Mouse (Mus musculus): ENCODE measurements around the gene Gm6871.
"Not testable (repeated sequence)": the region's sequence is repeated elsewhere in the genome, so short reads cannot be mapped to it uniquely, and the experiment has no call there.

The Gm6871 gene

DNA sequence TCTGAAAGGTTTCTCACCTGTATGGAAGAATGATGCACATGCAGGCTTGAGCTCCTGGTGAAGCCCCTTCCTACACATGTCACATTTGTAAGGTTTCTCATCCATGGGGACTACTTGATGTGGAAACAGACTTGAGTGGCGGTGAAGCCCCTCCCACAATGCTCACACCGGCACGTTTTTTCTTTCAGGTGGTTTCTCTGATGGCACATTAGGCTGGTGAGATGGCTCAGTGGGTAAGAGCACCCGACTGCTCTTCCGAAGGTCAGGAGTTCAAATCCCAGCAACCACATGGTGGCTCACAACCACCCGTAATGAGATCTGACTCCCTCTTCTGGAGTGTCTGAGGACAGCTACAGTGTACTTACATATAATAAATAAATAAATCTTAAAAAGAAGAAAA, at the start of gene Gm6871:
Gene Gm6871, minus strand, starts transcription at position 101 of the 400 bp plus-strand sequence.
- in situ Hi-C loops (cut with MseI, MboI), result not testable (repeated sequence)

DNA sequence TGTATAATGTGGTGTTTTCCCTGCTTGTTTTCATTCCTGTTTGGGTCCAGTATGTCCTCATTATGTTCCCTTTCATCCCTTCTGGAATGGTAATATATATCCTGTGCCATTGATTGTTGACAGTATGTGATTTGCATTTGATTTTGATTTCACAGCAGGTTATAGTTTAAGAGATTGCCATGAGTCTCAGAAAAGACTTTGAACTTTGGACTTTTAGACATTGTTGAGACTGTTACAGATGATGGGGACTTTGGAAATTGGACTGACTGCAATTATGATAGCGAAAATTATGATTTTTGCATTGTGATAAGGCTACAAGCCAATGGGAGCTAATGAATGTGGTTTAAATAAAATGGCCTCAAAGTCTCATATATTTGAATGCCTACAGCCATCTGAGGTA, 42.8 kb upstream of the Gm6871 start:
- in situ Hi-C loops (cut with MseI, MboI), result not testable (repeated sequence)

DNA sequence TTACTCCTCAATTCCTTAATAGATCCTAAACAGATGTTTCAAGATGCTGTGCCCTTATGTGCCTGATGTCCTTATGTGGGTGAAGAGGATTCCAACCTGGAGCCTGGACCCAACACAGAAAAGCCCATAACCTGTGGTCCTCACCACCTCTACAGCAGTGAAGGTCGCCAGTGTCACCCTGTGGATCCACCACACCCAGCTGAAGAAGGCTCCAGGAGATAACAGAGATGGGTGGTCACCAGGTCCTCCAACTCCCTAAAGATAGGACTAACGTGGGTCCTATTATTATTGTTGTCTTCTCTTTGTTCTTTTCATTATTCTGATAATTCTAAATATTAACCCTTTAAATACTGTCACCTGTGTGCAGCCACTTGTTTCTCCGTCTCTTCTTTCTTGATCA, 38.2 kb upstream of the Gm6871 start:
- in situ Hi-C loops (cut with MseI, MboI), result no loop called here

DNA sequence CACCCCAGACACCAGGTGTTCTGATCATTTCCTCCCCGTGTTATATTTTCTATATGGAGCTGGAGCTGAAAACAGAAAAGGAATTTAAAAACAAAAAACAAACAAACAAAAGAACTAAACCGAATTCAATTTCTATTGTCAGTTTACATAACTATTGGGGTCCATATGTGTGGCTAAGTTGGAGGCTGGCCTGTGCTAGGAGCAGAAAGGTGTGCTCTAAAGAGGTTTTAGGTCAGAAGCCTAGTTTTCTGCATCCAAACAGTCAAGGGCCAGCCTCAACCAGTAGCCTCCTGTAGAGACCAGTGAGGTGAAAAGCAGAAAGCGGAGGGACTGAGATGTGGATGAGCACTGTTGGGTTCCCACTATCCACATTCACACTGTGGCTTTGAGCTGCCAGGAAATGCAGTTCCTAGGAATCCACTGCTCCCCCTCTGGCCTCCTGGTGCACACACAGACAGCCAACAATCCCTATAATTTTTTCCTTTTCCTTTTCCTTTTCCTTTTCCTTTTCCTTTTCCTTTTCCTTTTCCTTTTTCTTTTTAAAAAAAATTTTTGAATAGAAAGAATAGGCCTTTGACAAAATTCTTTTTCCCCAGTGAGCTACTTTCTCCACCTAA, 26.6 kb upstream of the Gm6871 start:
- in situ Hi-C loops (cut with MseI, MboI), result loop anchor here in 1 of 2 experiments (5.0 kb wide), 1 partner anchor 902 kb away; no protein-coding TSS in a partner anchor

DNA sequence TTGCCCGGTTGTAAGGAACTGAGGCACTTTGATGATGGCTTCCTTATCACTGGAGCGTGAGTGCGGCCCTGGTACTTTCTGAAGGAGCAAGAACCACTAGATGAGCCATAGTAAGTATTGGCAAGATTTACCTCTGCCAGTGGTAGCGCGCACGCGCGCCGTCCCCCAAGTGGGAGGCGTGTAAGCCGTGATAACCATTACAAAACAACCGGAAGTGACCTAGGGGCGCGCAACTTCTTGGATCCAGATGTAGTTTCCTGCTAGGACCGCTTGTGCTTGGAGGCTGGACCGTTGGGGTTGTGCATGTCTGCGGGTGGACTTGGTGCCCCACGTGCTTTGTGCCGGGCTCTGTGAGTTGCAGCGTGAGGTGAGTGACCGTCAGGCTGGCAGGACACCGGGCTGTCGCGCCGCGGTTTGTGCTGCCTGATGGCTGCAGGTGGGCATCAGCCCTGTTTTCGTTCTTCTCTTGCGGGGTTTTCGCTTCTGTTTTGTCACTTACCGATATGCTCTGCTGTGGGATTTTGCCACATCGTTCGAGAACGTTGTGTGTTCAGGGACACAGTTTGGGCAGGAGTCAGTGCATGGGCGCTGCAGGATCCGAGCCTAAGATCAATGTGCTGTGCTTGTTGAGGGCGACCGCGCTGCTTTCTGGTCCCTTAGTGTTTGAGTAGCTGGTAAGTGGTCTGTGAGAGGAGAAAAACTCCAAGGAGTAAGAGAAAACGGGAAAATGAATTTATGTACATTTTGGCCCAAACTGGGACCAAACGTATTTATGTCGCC, 25.8 kb upstream of the Gm6871 start, which contains the start of gene 2610021A01Rik:
Gene 2610021A01Rik, plus strand, starts transcription at position 197 of the 780 bp plus-strand sequence.
- in situ Hi-C loops (cut with MseI, MboI), result no loop called here

DNA sequence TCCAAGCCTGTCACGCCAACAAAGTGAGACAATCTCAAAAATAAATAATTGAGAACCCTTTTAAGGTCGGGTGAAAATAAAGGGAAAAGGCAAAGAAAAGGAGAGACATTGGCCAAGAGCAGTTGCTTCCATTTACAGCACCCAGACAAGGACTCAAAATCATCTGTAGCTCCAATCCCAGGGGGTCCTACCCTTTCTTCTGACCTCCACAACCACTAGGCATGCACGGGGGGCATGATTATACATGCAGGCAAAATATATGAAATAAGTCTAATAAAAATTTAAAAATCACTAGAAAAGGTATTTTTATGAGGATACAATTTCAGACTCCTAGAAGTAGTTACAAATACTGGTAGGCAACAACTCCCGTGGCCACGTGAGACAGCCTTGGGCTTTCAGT, 25.2 kb upstream of the Gm6871 start:
- in situ Hi-C loops (cut with MseI, MboI), result no loop called here

DNA sequence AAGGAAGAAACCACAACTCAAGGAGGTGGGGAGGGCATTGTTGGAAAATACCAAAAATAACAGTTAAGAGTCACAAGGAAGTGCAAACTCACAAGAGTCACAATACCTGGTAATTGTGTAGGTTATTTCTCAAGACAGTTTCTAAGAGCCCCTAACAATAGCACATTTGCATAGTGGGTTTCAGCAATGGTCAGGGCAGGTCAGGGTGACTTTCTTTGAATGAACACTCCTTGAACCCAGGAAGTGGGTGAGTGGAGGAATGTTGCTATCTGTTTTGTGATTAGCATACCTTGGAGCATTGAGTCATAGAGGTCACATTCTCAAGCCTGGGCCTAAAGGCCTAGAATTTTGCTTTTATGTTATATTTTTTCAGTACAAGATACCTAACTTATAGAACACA, 14.4 kb upstream of the Gm6871 start:
- in situ Hi-C loops (cut with MseI, MboI), result not testable (repeated sequence)

DNA sequence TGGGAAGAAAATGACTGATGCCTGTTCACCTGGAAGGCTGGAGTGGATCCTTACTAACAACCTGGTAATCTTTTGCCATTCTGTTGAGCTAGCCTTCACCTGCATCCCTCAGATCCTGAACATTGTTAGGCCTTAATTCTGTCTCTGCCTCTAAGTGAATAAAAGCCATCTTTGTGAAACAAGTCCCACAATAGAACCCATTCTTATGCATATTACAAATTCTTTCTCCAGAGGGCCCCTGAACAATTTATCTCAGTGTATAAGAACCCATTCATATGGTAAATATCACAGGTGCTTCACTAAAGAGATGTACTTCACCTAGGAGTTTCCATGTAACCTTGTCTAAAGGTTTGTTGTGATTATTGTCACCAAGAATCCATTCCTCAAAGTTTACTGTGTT, 8.6 kb upstream of the Gm6871 start:
- in situ Hi-C loops (cut with MseI, MboI), result no loop called here

DNA sequence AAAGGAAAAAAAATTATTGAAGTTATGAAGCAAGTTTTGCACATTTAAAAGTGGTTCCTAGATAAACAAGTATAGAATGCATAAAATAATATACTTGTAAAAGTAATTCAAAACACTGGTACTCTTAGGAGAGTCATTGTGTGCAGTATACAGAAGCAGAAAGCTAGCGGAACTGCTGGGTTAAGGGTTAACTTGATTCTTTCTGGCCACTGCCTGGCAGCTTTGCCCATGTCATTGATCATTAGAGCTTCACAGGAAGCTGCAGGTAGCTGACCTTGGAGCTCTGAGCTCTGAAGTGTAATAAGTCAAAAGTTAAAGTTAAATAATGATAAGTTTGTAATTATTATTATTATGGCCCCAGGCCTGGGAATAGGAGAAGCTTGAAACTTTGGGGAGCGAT, 4.5 kb upstream of the Gm6871 start:
- in situ Hi-C loops (cut with MseI, MboI), result no loop called here

DNA sequence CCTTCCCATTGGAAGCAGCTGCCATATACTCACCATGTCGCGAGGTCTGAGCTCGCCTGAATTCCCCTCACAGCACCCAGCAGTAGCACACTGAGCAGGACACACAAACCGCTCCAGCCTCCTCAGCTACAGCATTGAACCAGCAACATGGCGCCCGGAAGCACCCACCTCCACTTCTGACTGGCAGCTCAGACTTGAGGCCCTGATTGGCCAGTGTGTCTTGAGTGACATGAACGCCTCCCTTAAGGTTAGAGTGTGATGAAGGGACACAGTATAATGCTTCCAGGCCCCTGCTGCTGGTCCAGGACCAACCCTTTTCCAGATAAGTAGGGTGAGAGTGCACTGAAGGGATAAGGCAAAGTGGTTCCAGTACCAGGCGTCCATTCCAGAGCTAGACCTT, 12.8 kb downstream of the Gm6871 start:
- in situ Hi-C loops (cut with MseI, MboI), result no loop called here

DNA sequence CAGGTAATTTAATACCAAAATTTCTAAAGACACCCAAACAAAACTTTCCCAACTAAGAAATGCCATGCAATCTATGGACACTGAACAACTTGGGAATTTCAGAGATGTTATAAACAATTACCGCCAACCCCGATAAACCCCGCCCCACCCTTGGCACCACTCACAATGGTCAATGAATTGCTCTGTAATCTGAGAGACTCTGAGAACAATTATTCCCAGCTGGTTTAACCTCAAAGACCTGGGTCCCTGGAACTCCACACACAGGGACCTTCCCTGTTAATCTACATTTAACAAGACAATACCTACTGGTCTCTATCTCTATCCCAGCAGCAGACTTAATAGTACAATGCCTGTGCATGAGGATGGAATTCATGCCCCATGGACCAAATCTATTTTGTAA, 60.8 kb downstream of the Gm6871 start:
- in situ Hi-C loops (cut with MseI, MboI), result no loop called here

DNA sequence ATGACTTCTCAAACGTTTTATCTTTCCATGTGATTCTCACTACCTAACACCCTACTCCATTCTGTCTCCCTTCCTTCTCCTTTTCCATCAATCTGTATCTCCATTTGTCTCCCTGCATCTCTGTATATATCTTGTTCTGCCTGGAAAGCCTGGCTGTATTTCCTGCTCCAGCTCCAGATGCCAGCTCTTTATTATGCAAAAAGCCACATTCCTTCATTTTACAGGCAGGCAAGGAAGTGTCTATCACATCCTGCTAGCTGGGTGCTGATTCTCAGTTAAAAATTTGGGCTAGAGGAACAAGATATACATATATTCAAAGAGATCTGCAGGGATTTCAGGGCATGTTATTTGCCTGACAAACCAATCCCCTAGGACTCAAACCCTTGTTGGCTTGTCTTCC, 61.3 kb downstream of the Gm6871 start:
- in situ Hi-C loops (cut with MseI, MboI), result no loop called here

DNA sequence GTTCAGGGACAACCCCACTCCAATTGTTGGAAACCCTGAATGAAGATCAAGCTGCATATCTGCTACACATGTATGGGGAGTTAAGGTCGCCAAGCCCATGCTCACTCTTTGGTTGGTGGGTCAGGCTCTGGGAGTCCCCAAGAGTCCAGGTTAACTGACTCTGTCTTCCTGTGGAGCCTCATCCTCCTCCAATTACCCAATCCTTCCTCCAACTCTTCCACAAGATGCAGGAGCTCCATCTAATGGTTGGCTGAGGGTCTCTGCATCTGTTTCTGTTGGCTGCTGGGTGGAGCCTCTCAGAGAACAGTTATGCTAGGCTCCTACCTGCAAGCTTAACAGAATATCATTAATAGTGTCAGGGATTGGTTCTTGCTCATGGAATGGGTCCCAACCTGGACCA, 71.1 kb downstream of the Gm6871 start:
- in situ Hi-C loops (cut with MseI, MboI), result no loop called here

DNA sequence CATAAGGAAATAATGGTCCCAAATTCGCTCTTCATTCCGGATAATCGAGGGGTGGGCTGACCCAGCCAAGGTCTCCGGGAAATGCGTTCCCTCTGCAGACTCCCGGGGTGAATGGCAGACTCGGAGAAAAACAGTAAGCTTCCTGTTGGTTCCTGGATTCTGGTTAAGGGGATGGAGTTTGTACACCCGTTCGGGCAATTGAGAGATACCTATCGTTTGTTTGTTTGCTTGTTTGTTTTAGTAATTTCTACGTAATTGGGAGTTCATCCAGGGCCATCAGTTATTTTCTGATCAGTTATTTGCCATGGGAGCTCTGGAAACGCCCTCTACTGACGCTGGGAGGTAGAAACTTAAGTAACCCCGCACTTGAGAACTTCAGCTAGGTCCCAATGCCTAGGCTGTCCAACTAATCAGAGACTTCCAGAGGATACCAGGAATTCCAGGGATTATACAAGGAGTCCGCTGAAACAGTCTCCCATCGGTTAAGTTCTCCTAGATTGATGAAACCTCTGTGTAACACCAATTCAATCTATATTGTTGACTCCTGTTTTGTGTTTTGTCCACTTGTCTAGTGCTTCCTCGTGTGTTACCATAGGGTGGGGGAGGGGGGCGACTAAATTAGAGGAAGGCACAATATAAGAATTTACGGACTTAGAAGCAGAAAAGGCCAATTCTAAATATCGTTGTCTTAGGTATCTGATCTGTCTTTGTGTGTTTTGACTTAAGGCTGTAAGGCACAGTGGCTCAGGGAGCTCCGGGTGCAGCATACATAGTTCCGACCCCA, 73.1 kb downstream of the Gm6871 start:
- in situ Hi-C loops (cut with MseI, MboI), result no loop called here

DNA sequence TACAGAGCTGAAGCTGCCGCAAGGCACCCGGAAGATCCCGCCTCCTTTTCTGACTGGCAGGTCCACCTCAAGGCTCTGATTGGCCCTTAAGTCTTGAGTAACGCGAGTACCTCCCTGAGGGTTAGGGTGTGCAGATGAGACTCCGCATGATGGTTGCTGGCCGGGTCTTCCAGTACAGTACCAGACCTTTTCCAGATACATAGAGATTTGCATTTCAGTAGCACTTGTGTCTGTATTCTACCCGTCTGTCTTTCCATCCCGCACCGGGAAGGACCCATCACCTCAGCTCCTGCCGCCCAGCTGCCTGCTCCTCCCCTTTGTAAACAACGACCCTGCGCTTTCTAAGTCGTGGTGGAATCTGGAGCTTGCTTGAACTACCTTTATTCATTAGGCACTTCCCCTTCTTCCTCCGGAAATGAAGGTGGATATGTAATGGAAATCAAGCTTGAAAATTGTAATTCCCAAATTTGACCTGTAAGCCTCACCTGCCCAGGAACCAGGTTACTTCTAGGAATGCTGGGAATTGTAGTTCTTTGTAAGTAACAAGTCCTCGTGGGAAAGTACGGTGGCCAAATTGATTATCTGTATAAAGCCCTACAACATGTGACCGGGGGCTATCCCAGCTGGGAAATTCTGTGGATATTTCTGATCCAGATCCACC, 73.9 kb downstream of the Gm6871 start, which contains the start of the genes Gm20449 and AW146154:
Gene Gm20449, minus strand, starts transcription at position 29 of the 661 bp plus-strand sequence.
Gene AW146154, minus strand, starts transcription at position 502 of the 661 bp plus-strand sequence.
- in situ Hi-C loops (cut with MseI, MboI), result no loop called here

DNA sequence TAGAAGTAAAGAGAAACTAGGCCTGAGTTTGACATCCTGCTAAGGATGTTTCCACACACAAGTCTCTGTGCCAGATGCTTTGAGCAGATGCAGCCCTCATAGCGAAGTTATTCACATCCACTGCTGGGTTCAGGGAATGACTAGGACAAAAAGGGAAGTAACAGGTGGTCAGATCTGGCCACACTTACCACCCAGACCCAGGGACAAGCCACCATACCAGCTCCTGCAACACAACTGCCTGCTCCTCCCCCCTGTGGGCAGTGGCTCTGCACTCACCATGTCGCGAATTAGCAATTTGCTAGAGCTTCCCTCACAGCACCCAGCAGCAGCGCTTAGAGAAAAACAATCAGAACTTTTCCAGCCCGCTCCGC, 74.5 kb downstream of the Gm6871 start:
- in situ Hi-C loops (cut with MseI, MboI), result not testable (repeated sequence)

DNA sequence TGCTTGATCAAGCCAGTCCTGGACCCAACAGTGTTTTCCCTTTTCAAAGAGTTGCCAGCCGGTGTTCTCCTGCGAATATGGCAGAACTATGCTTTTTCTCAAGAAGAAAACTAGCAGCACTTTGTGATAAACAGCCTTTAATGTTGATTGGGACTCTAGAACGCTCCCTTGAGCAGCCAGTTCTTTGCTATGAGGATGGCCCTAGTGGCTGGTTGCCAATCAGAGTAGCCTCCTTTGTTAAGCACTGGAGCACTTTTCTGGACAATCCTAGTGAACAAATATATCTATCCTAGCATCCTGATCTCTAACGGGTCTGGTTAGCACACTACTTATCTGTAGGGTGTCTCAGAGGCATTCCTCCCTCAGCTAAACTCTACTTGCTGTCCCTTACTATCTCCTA, 75.0 kb downstream of the Gm6871 start:
- in situ Hi-C loops (cut with MseI, MboI), result not testable (repeated sequence)

DNA sequence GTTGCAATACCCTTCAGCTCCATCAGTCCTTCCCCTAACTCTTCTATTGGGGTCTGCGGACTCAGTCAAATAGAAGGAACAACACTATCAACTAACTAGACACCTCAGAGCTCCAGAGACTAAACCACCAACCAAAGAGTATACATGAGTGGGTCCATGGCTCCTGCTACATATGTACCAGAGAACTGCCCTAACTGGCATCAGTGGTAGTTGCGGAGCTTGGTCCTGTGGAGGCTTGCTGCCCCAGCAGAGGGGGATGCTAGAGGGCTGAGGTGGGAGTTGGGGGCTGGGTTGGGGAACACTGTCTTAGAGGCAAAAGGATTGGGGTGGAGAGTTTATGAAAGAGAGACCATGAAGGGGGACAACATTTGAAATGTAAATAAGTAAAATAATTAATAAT, 75.6 kb downstream of the Gm6871 start:
- in situ Hi-C loops (cut with MseI, MboI), result no loop called here
